Mouse (Mus musculus) gastrocnemius, postnatal 36 days (tissue): ENCODE data around the gene Sdsl. TPM values are rescaled to one million over a fixed set of nuclear protein-coding genes. Genes with fewer than 3 reads are reported as not detected.

ENCODE experiments used
- DNase-seq, 2 experiments: peaks; one replicate each; pipeline ENCODE4 v3.0.0; 2022
- intact Hi-C: fragments of 180-260 bp; cut with DNase I; formaldehyde crosslinking; loops from one replicate; pipeline ENCODE4 v1.15.1; 2025
- total RNA-seq, 2 experiments: library from RNA; stranded (reverse); gene quantifications; 2 replicates each; pipeline ENCODE4 v1.2.3; 2021

Gene Sdsl
- total RNA-seq, 2 experiments from 2014 or later = 0.59 to 0.77 TPM

- intact Hi-C loops = no loop called here
- no peak for DNase-seq
Measured at GRCm38 (mm10) chr5:120459133-120459532, 13.5 kb downstream of the Sdsl start.

GRCm38 (mm10) chr5:120457628-120458027 lies 15.0 kb downstream of the Sdsl start:
- DNase-seq = no peak
- intact Hi-C loops = no loop called here

- intact Hi-C loops = no loop called here
- no peak for DNase-seq
Measured at GRCm38 (mm10) chr5:120456841-120457554, 15.6 kb downstream of the Sdsl start.

- intact Hi-C loops = no loop called here
Measured at GRCm38 (mm10) chr5:120456253-120456652, 16.4 kb downstream of the Sdsl start.

GRCm38 (mm10) chr5:120454756-120455337 lies 17.8 kb downstream of the Sdsl start:
- no peak for DNase-seq
- intact Hi-C loops = no loop called here

More at GRCm38 (mm10) chr5:120456253-120456652, 16.4 kb downstream of the Sdsl start:
- no peak for DNase-seq

- no peak for DNase-seq
- intact Hi-C loops = no loop called here
Measured at GRCm38 (mm10) chr5:120447305-120447704, 25.3 kb downstream of the Sdsl start.

- intact Hi-C loops = loop anchor here (5.0 kb wide), 2 partner anchors 228 to 293 kb away; no protein-coding TSS in a partner anchor
- DNase-seq = peak; percentile 75
Measured at GRCm38 (mm10) chr5:120440733-120441132, 31.9 kb downstream of the Sdsl start.

GRCm38 (mm10) chr5:120439887-120440670 lies 32.5 kb downstream of the Sdsl start:
- DNase-seq = no peak

GRCm38 (mm10) chr5:120438991-120439710 lies 33.5 kb downstream of the Sdsl start:
- DNase-seq = no peak
- intact Hi-C loops = no loop called here

More at GRCm38 (mm10) chr5:120439887-120440670, 32.5 kb downstream of the Sdsl start:
- intact Hi-C loops = loop anchor here (5.0 kb wide), 2 partner anchors 228 to 293 kb away; no protein-coding TSS in a partner anchor

- intact Hi-C loops = no loop called here
- no peak for DNase-seq
Measured at GRCm38 (mm10) chr5:120438469-120438868, 34.1 kb downstream of the Sdsl start.

- intact Hi-C loops = no loop called here
- DNase-seq = no peak
Measured at GRCm38 (mm10) chr5:120437986-120438385, 34.6 kb downstream of the Sdsl start.

GRCm38 (mm10) chr5:120437539-120437938 lies 35.1 kb downstream of the Sdsl start:
- no peak for DNase-seq
- intact Hi-C loops = no loop called here

GRCm38 (mm10) chr5:120436885-120437495 lies 35.6 kb downstream of the Sdsl start:
- DNase-seq = no peak
- intact Hi-C loops = no loop called here

GRCm38 (mm10) chr5:120435731-120436501 lies 36.7 kb downstream of the Sdsl start:
- intact Hi-C loops = no loop called here
- DNase-seq = no peak

- intact Hi-C loops = no loop called here
- DNase-seq = no peak
Measured at GRCm38 (mm10) chr5:120435006-120435681, 37.5 kb downstream of the Sdsl start.

- no peak for DNase-seq
- intact Hi-C loops = no loop called here
Measured at GRCm38 (mm10) chr5:120434231-120434735, 38.3 kb downstream of the Sdsl start.

GRCm38 (mm10) chr5:120433135-120433760 lies 39.4 kb downstream of the Sdsl start:
- intact Hi-C loops = no loop called here
- DNase-seq = no peak

- intact Hi-C loops = no loop called here
- no peak for DNase-seq
Measured at GRCm38 (mm10) chr5:120432486-120433015, 40.1 kb downstream of the Sdsl start.
